Mouse (Mus musculus): ENCODE measurements at regions not wholly inside any gene's neighbourhood (a gene's known extent, or its start where the extent isn't known, plus 50 kb on each side); places are given as distances from the start of the nearest gene placed in this dataset.

DNA sequence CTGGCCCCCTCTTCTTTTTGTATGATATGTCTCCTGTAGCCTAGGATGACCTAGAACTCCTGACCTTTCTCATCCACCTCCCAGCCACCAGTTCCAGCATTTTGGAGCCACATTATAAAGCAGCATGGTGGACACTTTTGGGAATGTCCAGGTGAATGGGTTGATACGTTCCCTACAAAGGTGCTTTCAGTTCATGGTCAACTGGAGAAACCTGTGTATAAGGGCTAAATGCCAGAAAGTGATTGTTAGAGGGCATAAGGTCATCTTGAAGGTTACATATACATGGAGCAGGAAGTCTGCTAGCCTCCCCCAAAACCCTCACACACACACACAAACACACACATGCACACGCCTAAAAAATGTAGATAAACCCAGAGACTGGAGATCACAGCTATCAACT lies 86.1 kb upstream of the Tbx3 start:
- no peak for TF ChIP-seq TAL1 (IDR thresholded peaks at IDR 0.05; ENCODE audit: low read length)
- TF ChIP-seq GATA1 (IDR thresholded peaks at IDR 0.05; ENCODE audit: low read length) = no peak
